Mouse (Mus musculus) heart, postnatal 0 days (tissue): Measurements from ENCODE around the gene Kcnd3.

Experiments
- CTCF ChIP-seq: IDR thresholded peaks from 2 replicates; pipeline ENCODE4 v1.5.1; 2016; ENCODE audit warnings: antibody characterized with exemption, control low read depth, low read depth
- EP300 ChIP-seq: IDR thresholded peaks from 2 replicates; pipeline ENCODE4 v1.6.1; 2016; ENCODE audit warnings: antibody characterized with exemption, low read depth

DNA sequence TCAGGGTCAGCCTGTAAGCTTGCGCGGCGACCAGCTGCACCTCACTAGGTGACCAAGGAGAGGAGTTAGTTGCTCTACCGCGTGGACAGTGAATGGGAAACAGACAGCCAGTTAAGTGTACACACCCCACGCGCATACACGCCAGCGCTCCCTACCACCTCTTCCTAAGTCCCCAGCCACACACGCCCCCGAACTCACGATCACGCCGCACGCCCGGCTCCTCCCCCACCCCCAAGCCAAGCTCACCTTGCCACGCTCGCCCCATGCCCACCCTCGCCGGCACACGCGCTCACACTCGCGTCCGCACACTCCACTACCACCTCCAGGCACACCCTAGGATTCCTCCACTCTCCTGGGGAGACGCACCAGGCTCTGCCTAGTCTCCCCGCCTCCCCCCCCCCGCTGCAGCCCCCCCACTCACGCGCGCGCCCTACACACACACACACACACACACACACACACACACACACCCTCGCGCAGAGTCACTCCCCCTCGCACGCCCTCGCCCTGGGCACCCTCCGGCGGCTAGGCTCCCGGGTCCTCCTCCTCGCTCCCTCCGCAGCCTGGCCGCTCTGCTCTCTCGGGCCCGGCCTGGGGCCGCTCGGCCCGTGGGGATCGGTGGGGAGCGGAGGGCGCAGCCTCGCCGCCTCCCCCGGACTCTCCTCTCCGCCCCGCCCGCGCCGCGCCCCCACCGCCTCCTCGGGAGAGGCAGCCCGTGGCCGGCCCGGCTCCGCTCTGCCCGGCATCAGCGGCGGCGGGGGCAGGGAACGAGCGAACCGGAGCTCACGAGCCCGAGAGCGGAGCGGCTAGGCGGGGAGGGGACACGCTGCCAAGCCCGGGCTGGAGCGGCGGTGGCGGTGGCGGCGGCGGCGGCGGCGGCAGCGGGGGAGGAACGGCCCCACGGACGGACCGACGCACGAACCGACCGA is at the start of gene Kcnd3:
- TF ChIP-seq EP300, result no peak
- no peak for TF ChIP-seq CTCF
